Mouse (Mus musculus) MEL (cell line): ENCODE measurements at regions not wholly inside any gene's neighbourhood (a gene's known extent, or its start where the extent isn't known, plus 50 kb on each side); places are given as distances from the start of the nearest gene placed in this dataset.

Source experiments
- DNase-seq: peaks from one replicate; pipeline ENCODE4 v3.0.0; 2011; ENCODE audit warnings: low read depth, low spot score
- H3K27ac ChIP-seq: 2 replicates; pipeline ENCODE4 v1.5.1; 2012; ENCODE audit warnings: low read depth, mild to moderate bottlenecking, control low read depth, low read length, moderate library complexity; ENCODE audit not compliant: control insufficient read depth
- H3K27me3 ChIP-seq, 2 experiments: fragments of 150-350 bp in 1 of 2; sonication (generic) in 1 of 2; 2 replicates each; pipeline ENCODE4 v1.6.1; 2012; ENCODE audit warnings: low read length in 2 of 2, mild to moderate bottlenecking in 2 of 2, improper control_type of control experiment in 1 of 2, moderate library complexity in 1 of 2; ENCODE audit not compliant: insufficient read depth in 2 of 2, control insufficient read depth in 1 of 2
- H3K36me3 ChIP-seq, 2 experiments: 2 replicates each; pipeline ENCODE4 v1.6.1; 2012 to 2014; ENCODE audit warnings: low read length in 2 of 2, improper control_type of control experiment in 1 of 2, inconsistent platforms in 1 of 2, mild to moderate bottlenecking in 1 of 2; ENCODE audit not compliant: insufficient read depth in 2 of 2, control insufficient read depth in 1 of 2
- H3K4me1 ChIP-seq, 2 experiments: fragments of 150-350 bp in 1 of 2; sonication (generic) in 1 of 2; 2 replicates each; pipeline ENCODE4 v1.6.1; 2012; ENCODE audit warnings: low read length in 2 of 2, improper control_type of control experiment in 1 of 2, mild to moderate bottlenecking in 1 of 2; ENCODE audit not compliant: insufficient read depth in 2 of 2, control insufficient read depth in 1 of 2
- H3K4me3 ChIP-seq, 2 experiments: fragments of 150-350 bp in 1 of 2; sonication (generic) in 1 of 2; 2 replicates each; pipeline ENCODE4 v1.5.1; 2012; ENCODE audit warnings: low read depth in 2 of 2, low read length in 2 of 2, mild to moderate bottlenecking in 2 of 2, moderate library complexity in 2 of 2, control low read depth in 1 of 2, improper control_type of control experiment in 1 of 2; ENCODE audit not compliant: control insufficient read depth in 1 of 2, insufficient read depth in 1 of 2
- H3K79me2 ChIP-seq: 2 replicates; pipeline ENCODE4 v1.6.1; 2012; ENCODE audit warnings: mild to moderate bottlenecking, low read length, moderate library complexity; ENCODE audit not compliant: control insufficient read depth, poor library complexity, insufficient read depth
- H3K9ac ChIP-seq: 2 replicates; pipeline ENCODE4 v1.6.1; 2012; ENCODE audit warnings: low read depth, mild to moderate bottlenecking, control low read depth, low read length, moderate library complexity; ENCODE audit not compliant: control insufficient read depth, poor library complexity, severe bottlenecking
- H3K9me3 ChIP-seq: fragments of 150-350 bp; sonication (generic); replicated peaks from 2 replicates; pipeline ENCODE4 v1.6.1; 2012; ENCODE audit warnings: mild to moderate bottlenecking, low read length, improper control_type of control experiment, moderate library complexity; ENCODE audit not compliant: insufficient read depth
- BHLHE40 ChIP-seq: IDR thresholded peaks from 2 replicates; pipeline ENCODE4 v1.6.1; 2012; ENCODE audit warnings: low read depth, mild to moderate bottlenecking, inconsistent platforms, low read length, improper control_type of control experiment, borderline replicate concordance
- CTCF ChIP-seq, 3 experiments: IDR thresholded peaks in 2 of 3; conservative IDR thresholded peaks in 1 of 3; 2 replicates each; pipeline ENCODE4 v1.5.1; 2011 to 2012; ENCODE audit warnings: low read length in 3 of 3, low read depth in 2 of 3, mild to moderate bottlenecking in 2 of 3, improper control_type of control experiment in 1 of 3, inconsistent platforms in 1 of 3, mixed read lengths in 1 of 3, moderate library complexity in 1 of 3; ENCODE audit not compliant: control insufficient read depth in 1 of 3, insufficient read depth in 1 of 3, poor library complexity in 1 of 3, severe bottlenecking in 1 of 3
- E2F4 ChIP-seq: IDR thresholded peaks from 2 replicates; pipeline ENCODE4 v1.6.1; 2011; ENCODE audit warnings: low read depth, low read length, improper control_type of control experiment, borderline replicate concordance
- EP300 ChIP-seq, 2 experiments: IDR thresholded peaks; 2 replicates each; pipeline ENCODE4 v1.6.1; 2011; ENCODE audit warnings: improper control_type of control experiment in 2 of 2, low read length in 2 of 2, low read depth in 1 of 2, mild to moderate bottlenecking in 1 of 2
- GATA1 ChIP-seq: IDR thresholded peaks from 2 replicates; pipeline ENCODE4 v1.6.1; 2011; ENCODE audit warnings: low read depth, low read length, improper control_type of control experiment
- KAT2A ChIP-seq: conservative IDR thresholded peaks from 2 replicates; pipeline ENCODE4 v1.6.1; 2012; ENCODE audit warnings: low read depth, low read length, improper control_type of control experiment, inconsistent platforms
- MAFK ChIP-seq: IDR thresholded peaks from 2 replicates; pipeline ENCODE4 v1.6.1; 2011; ENCODE audit warnings: low read depth, mild to moderate bottlenecking, low read length, improper control_type of control experiment, borderline replicate concordance
- MXI1 ChIP-seq: IDR thresholded peaks from 2 replicates; pipeline ENCODE4 v1.6.1; 2011; ENCODE audit warnings: mild to moderate bottlenecking, low read depth, low read length, improper control_type of control experiment
- NELFE ChIP-seq: IDR thresholded peaks from 2 replicates; pipeline ENCODE4 v1.6.1; 2011; ENCODE audit warnings: low read depth, low read length, improper control_type of control experiment
- POLR2A ChIP-seq, 2 experiments: IDR thresholded peaks; 2 replicates each; pipeline ENCODE4 v1.6.1; 2011 to 2012; ENCODE audit warnings: low read length in 2 of 2, mild to moderate bottlenecking in 2 of 2, control low read depth in 1 of 2, improper control_type of control experiment in 1 of 2, low read depth in 1 of 2, moderate library complexity in 1 of 2; ENCODE audit not compliant: control insufficient read depth in 1 of 2, insufficient read depth in 1 of 2, poor library complexity in 1 of 2
- POLR2AphosphoS2 ChIP-seq: IDR thresholded peaks from 2 replicates; pipeline ENCODE4 v1.6.1; 2011; ENCODE audit warnings: low read length, improper control_type of control experiment
- RAD21 ChIP-seq: IDR thresholded peaks from 2 replicates; pipeline ENCODE4 v1.6.1; 2011; ENCODE audit warnings: mild to moderate bottlenecking, low read depth, low read length, improper control_type of control experiment
- SIN3A ChIP-seq: IDR thresholded peaks from 2 replicates; pipeline ENCODE4 v1.6.1; 2012; ENCODE audit warnings: low read length, improper control_type of control experiment, inconsistent platforms
- SMC3 ChIP-seq: IDR thresholded peaks from 2 replicates; pipeline ENCODE4 v1.6.1; 2011; ENCODE audit warnings: low read depth, low read length, improper control_type of control experiment
- TBP ChIP-seq: IDR thresholded peaks from 2 replicates; pipeline ENCODE4 v1.8.0; 2011; ENCODE audit warnings: low read depth, low read length, improper control_type of control experiment
- TCF12 ChIP-seq: IDR thresholded peaks from 2 replicates; pipeline ENCODE4 v1.6.1; 2014; ENCODE audit warnings: low read depth, mild to moderate bottlenecking, inconsistent platforms, low read length, improper control_type of control experiment, moderate library complexity
- USF2 ChIP-seq, 2 experiments: IDR thresholded peaks; 2 replicates each; pipeline ENCODE4 v1.6.1; 2011 to 2012; ENCODE audit warnings: improper control_type of control experiment in 2 of 2, low read length in 2 of 2, borderline replicate concordance in 1 of 2, inconsistent platforms in 1 of 2, low read depth in 1 of 2, mild to moderate bottlenecking in 1 of 2; ENCODE audit not compliant: insufficient read depth in 1 of 2
- ZC3H11A ChIP-seq: IDR thresholded peaks from 2 replicates; pipeline ENCODE4 v1.6.1; 2012; ENCODE audit warnings: low read depth, mild to moderate bottlenecking, inconsistent platforms, low read length, improper control_type of control experiment
- ZKSCAN1 ChIP-seq: IDR thresholded peaks from 2 replicates; pipeline ENCODE4 v1.6.1; 2012; ENCODE audit warnings: low read depth, mild to moderate bottlenecking, inconsistent platforms, low read length, improper control_type of control experiment, moderate library complexity

GRCm38 (mm10) chr8:89404287-89404686 is 360.3 kb upstream of the Sall1 start:
- H3K27ac ChIP-seq: no peak overlapping the region
- no peak for TF ChIP-seq MAFK
- no peak for TF ChIP-seq ZC3H11A
- TF ChIP-seq EP300 (IDR thresholded peaks at IDR 0.05; ENCODE audit: low read depth in 1 of 2, low read length in 2 of 2): no peak
- TF ChIP-seq NELFE: no peak
- TF ChIP-seq SMC3: no peak
- no peak for TF ChIP-seq CTCF (IDR thresholded peaks at IDR 0.05 in 2 of 3, conservative IDR thresholded peaks at IDR 0.05 in 1 of 3; ENCODE audit: control insufficient read depth in 1 of 3, insufficient read depth in 1 of 3, low read depth in 2 of 3, low read length in 3 of 3, poor library complexity in 1 of 3, severe bottlenecking in 1 of 3)
- no peak for TF ChIP-seq TBP
- no peak for TF ChIP-seq KAT2A
- TF ChIP-seq E2F4: no peak
- no peak for TF ChIP-seq POLR2A (IDR thresholded peaks at IDR 0.05; ENCODE audit: control insufficient read depth in 1 of 2, insufficient read depth in 1 of 2, low read depth in 1 of 2, low read length in 2 of 2, poor library complexity in 1 of 2)
- TF ChIP-seq ZKSCAN1: no peak
- TF ChIP-seq USF2 (IDR thresholded peaks at IDR 0.05; ENCODE audit: borderline replicate concordance in 1 of 2, insufficient read depth in 1 of 2, low read depth in 1 of 2, low read length in 2 of 2): no peak
- no peak for TF ChIP-seq TCF12
- TF ChIP-seq SIN3A: no peak
- no peak for TF ChIP-seq MXI1
- no peak for TF ChIP-seq BHLHE40
- H3K9me3 ChIP-seq: no peaks in the 10 kb centered on the region
- no peak overlapping the region for H3K9ac ChIP-seq
- no peaks in the 10 kb centered on the region for H3K27me3 ChIP-seq
- no peak for DNase-seq
- no peak overlapping the region for H3K4me3 ChIP-seq
- H3K79me2 ChIP-seq: no peaks in the 10 kb centered on the region
- H3K36me3 ChIP-seq: no peaks in the 10 kb centered on the region
- no peaks in the 10 kb centered on the region for H3K4me1 ChIP-seq

GRCm38 (mm10) chr8:89396673-89397072 is 352.7 kb upstream of the Sall1 start:
- Histone ChIP-seq H3K4me1 (no peaks in the 10 kb centered on the region), H3K9me3 (no peaks in the 10 kb centered on the region), H3K9ac (no peak overlapping the region), H3K4me3 (no peak overlapping the region), H3K27ac (no peak overlapping the region), H3K79me2 (no peaks in the 10 kb centered on the region), H3K27me3 (no peaks in the 10 kb centered on the region), H3K36me3 (no peaks in the 10 kb centered on the region)
- no peak for DNase-seq
- no peak for TF ChIP-seq TBP
- TF ChIP-seq POLR2AphosphoS2: no peak
- TF ChIP-seq GATA1: no peak
- TF ChIP-seq RAD21: no peak
- no peak for TF ChIP-seq POLR2A (IDR thresholded peaks at IDR 0.05; ENCODE audit: control insufficient read depth in 1 of 2, insufficient read depth in 1 of 2, low read depth in 1 of 2, low read length in 2 of 2, poor library complexity in 1 of 2)
